Mouse (Mus musculus) retina, adult 2 months (tissue): ENCODE data around the gene Gm10309.
"Not testable (repeated sequence)": the region's sequence is repeated elsewhere in the genome, so short reads cannot be mapped to it uniquely, and the experiment has no call there.

Experiments
- DNase-seq: peaks from one replicate; pipeline ENCODE4 v3.0.0-alpha.2; 2012; ENCODE audit warnings: low read depth, low spot score

Gm10309 gene

DNA sequence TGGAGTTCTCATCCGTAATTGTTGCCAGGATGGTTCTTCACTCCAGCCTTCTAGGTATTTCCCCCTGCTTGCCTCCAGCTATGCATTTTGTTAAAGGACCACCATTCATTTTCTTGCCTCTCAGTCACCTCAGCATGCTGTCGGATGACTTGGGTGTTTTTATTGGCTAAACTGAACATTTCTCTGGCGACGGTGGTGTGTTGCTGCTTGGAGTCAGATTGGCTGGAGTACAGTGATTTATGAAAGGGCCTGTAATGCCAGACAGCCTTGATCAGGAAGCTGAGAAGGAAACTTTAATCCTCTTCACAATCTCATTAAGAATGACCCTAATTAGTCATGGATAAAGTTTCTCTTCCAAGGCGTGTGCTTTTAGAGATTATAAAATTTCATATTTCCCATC lies 4.8 kb upstream of the Gm10309 start:
- no peak for DNase-seq

DNA sequence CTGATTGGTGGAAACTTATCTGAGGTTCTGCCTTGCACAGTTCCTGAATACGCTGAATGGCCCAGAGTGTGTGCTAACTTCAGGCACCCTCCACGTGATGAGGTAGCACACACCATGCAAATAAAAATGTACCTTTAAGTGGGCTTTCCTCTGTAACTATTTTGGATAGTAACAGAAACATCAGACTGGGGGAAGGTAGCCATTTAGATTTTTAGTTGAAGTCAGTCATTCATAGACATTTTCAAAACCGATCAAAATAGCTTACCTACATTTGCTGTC lies 3.1 kb upstream of the Gm10309 start:
- DNase-seq: no peak

DNA sequence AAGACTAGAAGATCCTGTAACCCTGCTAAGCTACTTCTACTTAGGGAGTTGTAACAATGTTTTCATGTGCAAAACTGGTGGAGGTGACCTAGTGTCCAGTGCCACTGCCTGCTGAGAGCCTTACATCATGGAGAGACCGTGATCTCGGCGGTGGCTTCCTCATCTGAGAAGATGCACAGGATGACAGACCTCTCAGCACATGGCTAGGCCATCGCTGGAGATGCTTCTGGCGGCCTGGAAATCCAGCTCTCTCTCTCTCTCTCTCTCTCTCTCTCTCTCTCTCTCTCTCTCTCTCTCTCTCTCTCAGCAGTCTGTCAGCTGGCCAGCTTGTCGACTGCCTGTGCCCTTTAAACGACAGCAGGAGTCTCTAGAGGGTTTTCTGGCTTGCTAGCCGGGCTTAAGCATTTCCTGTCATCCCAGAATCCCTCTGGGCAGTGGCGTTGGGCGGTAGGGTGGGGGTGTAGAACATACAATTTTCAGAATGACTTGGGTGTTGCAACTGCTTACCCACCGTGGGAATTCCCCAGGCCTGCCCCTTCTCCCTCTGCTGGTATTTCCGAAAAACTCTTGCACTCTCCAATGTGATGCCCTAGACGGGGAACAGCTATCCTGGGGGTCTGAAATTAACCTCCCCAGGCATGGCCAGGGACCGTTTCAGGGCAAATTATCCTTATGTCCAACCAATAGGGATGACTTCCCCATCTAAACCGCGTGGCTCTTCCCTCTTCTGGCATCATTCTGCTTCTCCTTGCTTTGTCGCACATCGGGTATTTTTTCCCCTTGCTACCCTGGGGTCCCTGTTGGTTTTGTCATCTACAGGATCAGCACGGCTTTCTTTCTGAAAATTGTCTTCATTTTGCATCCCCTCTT lies 2.5 kb upstream of the Gm10309 start:
- no peak for DNase-seq

DNA sequence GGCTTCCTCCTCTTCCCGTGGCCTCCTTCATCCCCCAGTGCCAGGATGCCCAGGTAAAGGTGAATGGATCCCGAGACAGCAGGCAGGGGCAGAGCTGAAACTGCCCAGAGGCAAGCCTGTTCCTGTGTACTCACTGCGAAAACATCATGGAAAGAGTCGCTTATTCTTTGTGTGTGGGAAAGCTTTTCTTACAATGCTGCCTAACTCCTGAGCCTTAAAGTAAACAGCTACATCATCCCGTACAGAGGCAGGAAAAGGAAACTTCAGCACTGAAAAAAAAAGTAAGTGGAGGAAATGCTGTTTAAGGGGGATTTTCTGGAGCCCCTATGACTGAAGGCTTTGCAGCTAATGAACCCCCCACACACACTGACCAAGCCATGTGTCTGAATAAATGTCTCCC lies 1.8 kb upstream of the Gm10309 start:
- DNase-seq: no peak

DNA sequence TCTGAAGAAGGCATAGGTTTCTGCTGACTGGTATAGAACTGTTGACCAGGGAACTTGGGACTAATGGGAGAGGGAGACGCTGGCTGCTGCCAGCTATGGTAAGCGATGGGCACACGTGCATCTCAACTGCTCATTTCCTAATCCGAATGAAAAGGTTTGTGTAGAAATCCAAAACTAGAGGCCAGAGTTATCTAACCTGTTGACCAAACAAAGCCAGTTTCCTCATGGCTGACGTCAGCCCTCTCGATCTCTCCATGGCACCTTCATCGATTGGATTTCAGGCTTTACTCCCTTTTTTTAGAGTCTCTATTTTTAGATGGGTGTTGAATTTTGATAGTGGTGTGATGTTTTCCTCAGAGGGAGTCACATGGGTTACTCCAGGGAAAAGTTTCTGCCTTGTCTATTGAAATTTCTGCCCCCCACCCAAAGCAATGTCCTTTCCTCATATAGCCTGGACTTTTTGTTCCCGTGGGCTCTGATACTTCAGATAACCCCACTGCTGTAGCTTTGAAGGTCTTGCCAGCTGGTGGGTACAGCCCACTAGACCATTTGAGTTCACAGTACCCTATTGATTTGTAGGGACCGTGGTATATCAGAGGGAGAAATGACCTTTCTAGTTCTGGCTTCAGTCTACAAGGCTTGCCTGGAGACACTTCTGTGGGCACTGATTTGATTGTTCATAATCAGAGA lies 1.7 kb downstream of the Gm10309 start:
- DNase-seq: no peak

DNA sequence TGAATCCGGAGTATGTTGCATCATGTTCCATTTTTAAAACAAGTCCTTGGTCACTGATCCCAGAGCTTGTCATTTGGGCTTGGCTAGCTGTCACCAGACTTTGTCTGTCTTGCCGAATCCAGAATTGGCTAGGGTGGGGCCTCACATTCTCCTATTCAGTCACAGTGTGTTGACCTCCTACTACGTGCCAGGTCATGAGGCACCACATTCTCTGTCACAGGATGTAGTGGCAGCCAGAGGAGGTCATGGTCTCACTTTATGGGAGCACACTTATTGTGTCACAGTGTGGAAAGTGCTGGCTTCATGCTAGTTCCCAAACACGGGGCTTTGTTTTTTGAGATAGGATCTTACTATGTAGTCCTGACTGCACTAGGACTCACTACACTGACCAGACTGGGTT lies 3.6 kb downstream of the Gm10309 start:
- no peak for DNase-seq

DNA sequence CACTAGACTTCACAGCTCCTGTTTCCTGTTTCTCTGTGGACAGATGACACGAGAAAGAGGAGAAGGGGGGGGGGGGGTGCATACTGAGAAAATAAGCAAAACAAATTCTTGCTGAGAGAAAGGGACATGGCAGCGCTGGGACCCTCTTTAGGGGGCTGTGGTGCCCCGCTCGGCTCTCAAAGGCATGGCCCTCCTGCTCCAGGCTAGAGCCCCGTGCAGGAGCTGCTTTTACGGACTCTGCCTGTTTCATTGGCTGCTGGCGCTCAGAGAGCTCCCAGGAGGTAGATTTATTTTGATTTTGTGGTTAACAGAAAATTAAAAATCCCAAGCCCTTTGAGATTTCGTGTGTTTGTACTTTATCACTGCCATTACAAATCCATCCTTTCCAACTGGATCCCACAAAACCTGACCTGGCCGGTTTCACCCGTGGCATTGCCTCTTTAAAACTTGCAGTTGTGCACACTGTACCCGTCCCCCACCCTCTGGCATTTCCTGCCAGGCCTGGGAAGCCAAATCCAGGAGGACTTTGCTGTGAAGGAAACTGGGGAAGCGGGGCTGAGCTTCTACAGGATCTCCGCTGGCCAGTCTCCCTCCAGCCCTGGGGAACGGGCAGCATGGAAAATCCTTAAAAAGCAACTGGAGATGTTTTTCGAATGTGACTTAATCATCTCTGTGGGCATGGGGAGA lies 5.5 kb downstream of the Gm10309 start:
- DNase-seq: no peak

DNA sequence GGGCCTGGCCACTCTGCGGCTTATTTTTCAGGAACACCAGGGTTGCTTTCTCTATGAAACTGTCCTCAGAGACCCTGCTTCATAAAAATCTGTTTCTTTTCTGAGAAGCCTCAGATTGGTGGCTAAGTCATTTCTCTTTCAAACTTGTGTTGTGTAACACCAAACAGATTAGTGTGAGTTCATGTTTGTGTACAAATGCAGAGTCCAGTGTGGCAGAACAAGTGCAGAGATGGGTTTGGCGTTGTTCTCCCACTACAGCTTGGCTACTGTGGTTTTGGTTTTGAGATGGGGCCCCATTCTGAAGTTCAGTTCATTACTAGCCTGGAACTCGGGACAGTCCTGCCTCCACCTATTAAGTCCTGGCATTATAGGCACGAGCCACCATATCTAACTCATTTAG lies 7.7 kb downstream of the Gm10309 start:
- no peak for DNase-seq

DNA sequence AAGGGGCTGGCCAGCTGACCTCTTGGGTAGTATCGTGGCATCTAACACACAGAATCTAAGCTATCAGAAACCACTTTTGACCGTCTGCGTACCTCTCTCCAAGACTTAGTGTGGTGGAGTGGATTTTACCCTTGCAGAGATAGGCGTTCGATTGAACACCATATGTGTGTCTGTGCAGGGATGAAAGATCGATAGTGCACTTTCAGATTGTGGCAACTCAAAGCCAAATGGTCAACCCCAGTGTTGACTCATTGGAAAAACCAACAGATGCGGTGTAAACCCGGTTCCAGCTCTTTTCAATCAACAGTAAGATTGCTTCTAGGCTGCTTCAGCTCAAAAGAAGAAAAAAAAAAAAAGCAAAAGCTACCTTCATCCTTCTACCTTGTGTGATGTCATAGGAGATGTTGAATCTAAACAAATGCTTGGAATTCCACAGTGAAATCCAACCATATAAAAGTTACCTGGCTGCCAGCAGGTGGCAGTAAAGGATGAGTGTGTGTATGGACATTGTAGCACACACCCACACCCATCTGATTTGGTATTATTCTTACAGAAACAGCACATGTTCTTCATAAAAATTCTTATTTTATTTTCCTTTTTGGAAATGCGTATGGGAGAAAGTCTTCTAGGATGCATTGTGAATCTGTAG lies 8.8 kb downstream of the Gm10309 start:
- peak; percentile 39 for DNase-seq

DNA sequence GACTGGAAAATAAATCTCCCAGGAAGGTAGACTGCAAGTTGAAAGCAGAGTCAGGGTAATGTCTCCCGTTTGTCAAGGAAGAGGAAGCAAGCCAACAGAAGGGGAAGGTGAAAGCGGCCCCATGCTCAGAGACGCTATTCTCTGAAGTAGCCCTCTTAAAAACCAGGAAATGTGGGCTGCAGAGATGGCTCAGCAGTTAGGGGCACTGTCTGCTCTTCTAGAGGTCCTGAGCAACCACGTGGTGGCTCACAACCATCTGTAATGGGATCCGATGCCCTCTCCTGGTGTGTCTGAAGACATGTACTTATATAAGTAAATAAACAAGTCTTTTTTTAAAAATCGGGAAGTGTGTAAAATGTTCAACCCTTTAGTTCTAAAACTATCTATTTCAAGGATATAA lies 10.1 kb downstream of the Gm10309 start:
- DNase-seq: no peak

DNA sequence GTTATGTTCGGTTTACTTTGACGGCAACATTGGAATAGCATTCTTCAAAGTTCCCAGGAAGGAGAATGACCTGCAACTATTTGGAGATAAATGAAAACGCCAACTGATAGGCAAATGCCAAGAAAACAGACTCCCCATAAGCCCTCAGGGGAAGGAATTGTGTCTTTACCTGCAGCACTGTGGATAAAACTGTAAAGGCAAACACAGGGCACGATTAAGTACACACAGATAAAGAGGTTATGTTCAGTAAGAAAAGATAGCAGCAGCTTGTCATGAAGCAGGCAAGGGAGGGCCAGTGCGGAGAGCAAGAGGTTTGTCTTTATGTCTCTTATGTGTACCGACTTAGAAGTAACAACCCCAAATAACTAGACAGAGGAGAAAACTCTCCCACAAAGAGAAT lies 10.5 kb downstream of the Gm10309 start:
- DNase-seq: no peak

DNA sequence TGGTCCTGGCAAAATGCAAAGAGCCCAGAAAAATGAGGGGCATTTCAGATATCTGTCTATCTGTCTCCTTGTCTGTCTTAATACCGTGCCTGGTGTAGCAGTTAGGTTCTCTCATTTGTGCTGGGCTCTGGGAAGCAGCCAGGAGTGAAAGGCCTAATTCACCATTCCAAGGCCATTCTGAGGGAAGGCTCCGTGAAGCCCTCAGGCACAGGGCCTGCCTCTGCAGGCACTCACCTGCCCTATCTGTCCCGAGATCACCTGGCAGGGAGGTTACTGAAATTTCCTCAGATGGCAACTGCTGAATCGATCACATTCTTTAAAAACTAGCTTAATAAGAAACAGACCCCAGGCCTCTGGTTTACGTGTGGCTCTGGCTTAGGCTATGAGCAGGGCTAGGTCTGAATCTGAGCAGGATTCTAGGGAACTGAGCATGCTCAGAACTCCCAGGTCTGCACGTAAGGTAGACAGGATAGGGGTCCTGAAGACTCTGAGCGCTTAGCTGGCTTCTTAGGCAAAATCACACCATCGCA lies 11.1 kb downstream of the Gm10309 start:
- DNase-seq: no peak

DNA sequence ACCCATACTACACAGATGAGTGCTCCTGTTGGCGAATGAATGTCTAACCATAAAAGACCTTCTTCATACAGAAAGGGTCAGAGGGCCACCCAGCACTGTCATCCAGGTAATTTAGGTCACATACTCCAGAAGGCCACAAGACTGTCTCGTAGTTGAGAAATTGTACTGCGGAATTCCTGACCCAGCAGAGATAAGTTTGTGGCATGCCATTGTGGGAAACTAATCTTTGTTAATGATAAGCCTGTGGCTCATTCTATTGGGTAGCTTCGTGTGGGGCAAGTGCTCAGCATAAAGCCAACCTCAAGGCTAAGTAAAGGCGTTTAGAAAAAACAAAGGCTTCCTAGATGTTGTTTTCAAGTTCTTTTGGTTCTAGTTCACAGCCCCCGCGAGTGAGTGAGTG lies 12.7 kb downstream of the Gm10309 start:
- DNase-seq: no peak

DNA sequence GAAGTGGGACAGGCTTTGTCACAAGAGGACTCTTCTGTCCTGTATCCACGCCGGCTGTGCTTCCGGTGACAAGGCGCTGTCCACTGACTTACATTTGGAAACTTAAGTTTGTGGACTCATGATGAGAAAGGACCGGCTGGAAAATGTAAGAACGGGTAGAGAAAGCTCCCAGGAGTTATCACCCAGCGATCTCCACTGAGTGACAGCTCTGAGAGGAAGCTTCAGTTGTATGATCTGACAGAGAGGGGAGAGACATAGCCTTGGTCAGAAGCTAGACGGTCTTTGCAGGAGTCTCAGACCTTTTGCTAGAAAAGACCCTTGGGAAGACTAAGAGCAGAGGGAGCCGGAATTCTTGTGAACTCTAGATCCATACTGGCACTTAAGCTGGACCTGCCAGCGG lies 15.2 kb downstream of the Gm10309 start:
- no peak for DNase-seq

DNA sequence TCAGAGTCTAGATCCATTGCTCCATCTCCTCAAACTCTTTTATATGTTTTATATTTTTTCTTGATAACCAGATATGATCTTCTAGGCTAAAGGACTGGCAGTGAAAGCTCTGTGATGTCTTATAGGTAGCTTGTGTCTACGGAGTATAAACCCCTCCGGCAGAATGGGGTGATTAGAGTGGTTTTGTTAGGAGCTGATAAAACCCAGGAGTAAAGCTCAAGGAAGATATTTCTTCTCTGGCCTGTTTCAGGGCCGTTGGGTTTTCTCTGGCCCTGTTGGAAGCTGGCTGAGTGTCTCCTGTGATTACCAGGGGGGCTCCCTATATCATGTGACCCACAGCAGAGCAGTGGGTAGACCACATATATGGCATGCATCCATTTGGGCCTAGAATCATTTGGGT lies 17.6 kb downstream of the Gm10309 start:
- no peak for DNase-seq

DNA sequence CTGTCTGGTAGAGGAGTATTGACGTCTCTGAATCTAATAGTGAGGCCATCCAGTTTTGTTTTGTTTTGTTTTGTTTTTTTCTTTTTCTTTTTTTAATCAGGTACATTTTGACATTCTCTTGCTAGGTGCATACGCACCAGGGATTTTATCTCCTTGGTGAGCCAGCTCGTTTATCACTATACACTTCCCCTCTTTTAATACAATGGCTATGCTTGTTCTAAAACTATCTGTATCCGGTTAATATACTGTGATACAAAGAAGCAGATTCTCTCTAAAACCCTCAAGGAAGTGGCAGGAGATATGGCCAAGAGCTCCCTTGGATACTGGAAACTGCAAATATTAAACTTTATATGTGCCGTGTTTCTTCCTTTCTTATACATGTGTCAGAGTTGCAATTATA lies 18.4 kb downstream of the Gm10309 start:
- DNase-seq: no peak

DNA sequence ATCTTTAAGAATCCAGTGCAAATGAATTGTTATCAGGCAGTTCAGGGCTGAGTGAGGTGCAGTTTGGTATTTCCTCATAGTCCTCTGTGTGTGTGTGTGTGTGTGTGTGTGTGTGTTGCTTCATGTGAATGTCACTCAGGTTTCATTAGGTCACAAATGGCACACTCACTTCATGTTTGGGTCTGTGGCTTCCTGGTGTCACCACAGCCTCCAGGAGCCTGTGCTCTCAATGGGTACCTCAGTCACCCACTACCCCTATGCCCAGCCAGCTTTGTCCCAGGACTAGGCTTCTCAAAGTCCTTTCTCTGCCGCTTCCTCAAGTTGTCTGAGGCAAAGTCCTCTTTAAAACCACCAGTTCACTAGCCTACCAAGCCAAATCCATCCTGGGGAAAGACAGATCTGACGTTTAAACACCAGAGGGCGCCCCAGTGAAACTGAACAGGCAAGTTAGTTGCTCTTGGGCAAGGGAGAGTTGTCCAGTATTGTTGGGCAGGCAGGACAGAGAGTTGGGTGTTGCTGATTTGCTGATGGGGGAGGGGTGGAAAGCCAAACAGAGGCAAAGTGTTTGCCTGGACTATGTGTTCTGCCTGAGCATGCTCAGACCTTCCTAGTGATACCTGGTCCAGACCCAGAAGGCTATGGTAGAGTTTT lies 20.8 kb downstream of the Gm10309 start:
- DNase-seq: peak; percentile 65

DNA sequence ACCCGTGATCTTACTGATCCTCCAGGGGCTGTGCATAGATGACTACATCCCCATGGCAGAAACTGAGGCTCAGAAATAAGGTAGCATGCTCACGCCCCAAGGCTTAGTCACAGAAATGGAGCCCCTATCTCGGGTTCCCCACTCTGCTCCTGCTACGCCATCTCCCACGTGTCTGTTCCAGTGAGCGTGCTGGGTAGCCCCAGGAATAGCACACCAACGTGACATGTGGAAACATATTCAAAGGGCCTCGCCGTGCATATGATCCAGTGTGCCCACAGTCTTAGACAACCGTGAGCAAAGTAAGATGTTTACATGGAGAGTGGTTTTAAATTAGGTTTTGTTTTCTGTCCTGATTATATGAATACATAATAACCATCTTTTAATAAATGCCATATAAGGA lies 22.4 kb downstream of the Gm10309 start:
- DNase-seq: no peak

DNA sequence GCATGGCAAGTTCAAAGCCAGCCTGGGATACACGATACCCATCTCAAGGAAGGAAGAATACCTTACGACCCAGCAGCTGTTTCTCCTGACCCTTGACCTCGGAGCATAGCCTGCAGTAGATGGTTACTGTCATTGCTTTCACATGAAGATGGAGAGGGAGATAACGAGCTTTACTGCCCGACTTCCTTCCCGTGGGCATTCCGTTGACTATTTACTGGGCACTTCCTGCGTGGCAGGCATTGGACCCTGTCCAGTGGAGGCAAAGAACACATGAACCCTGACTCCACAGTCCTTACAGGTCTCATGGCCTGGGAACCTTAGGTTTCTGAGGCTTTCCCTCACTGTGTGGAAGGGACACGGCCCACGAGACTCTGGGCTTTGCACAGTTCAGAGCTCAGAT lies 25.6 kb downstream of the Gm10309 start:
- no peak for DNase-seq

DNA sequence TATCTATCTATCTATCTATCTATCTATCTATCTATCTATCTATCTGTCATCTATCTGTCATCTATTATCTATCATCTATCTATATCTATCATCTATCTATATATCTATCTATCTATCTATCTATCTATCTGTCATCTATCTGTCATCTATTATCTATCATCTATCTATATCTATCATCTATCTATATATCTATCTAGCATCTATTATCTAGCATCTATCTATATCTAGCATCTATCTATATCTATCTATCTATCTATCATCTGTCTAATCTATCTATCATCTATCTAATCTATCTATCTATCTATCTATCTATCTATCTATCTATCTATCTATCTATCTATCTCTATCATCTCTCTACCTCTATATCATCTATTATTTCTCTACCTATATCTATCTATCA lies 27.6 kb downstream of the Gm10309 start:
- DNase-seq: not testable (repeated sequence)

DNA sequence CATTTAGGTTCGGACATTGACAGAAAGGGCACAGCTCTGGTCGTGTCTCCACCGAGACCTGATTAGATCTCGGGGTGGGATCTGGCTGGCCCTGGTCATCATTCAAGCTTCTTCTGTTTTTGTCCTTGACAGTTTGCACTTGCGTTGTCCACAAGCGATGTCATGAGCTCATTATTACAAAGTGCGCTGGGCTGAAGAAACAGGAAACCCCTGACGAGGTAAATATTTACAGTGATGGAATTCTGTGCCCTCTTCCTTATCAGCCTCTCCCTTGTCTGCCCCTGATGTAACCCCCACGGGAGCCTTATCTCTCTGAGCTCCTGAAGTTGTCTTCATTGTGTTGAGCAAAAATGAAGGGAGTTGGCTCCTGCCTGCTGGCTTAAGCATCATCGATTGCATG lies 28.4 kb downstream of the Gm10309 start:
- DNase-seq: no peak

DNA sequence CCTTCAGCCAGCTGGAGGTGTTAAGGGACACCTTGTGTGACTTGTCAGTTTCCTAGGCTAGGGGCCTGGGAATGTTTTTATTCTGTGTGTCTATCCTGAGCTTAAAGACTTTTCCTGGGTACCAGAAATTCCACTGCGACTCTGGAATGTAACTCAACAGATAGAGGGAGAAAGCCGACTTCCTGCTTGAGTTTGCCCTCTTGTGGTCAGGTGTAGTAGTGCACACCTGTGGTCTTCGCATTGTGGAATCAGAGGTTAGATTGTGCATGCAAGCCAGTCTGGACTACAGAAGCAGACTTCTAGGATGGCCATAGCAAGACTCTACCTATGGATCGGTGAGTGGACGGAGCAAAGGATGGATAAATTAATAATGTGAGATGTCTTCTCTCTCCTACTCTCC lies 33.3 kb downstream of the Gm10309 start:
- DNase-seq: peak; percentile 42
